Mouse (Mus musculus) spleen, postnatal 4 days (tissue): ENCODE measurements around the gene Vwa5b1.

Source experiments
- DNase-seq, 2 experiments: peaks; one replicate each; pipeline ENCODE4 v3.0.0; 2022; ENCODE audit warnings: low spot score in 2 of 2

Gene Vwa5b1

DNA sequence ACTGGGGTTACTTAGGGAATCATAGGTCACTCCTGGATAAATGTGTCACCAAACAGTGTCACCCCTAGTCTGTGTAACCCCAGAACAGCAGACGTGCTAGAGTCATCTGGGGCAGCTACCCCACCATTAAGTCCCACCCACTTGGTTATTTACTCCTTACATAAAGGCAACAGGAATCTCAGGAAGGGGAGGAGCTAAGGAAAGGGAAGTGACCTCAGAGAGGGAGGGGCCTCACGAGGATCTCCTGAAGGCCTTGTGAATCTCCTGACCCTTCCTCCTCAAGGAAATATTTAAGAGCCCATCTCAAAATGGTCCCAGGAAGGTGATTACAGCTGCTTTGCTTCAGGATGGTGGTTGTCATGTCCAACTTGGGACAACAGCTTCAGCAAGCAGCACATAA is 103.9 kb downstream of the Vwa5b1 start:
- no peak for DNase-seq

DNA sequence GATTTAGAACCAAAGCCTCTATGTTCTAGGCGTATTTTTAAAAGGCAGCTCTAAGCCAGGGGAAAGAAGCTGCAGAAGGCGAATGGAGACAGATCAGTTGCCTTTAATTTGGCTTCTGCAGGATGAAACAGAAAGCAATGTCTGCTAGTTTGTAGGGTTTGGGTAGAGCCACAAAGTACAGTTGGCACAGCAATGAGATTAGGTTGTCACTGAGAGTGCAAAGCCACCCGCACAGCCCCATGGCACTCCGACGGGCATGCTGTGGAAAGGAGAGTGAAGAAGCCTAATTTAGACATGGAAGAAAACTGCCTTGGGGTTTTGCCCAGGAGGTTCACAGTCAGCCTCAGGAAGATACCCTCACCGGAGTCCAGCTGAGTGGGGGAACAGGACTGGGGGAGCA is 105.7 kb downstream of the Vwa5b1 start:
- DNase-seq: no peak

DNA sequence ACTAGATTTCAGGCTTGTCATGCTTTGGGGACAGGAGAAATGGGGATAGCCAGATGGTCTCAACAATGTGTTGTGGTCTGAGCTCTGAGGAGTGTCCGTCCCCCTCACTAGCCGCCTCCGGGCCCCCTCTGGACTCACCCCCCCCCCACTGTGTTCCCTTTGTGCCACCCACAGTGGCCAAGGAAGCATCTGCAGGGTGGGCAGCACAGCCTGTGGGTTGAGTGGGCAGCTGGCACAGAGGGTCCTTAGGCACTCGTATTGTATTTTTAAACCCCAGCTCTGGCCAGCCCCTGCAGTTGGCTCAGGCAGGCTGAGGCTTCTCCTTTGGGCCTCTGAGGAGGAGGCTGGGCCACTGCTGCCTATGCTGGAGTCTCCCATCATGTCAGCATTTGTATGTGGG is 110.0 kb downstream of the Vwa5b1 start:
- DNase-seq: no peak

DNA sequence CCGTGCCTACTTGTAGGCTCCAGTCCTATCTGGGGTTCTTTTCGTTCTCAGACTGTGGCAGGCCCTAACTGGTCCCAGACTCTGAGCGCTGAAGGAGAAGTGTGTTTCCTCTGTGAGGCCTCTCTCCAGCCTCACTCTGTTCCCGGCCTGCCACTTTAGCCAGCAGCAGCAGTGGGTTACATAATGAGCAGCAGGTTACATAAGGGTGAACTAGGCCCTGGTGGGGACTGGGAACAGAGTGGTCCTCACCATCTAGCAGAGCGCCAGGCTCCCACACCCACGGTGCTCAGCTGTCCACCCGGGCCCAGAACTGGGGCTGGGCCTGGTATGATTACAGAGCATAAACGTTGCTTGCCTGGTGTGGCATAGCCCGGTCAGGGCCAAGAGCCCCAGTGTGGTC is 110.9 kb downstream of the Vwa5b1 start:
- no peak for DNase-seq

DNA sequence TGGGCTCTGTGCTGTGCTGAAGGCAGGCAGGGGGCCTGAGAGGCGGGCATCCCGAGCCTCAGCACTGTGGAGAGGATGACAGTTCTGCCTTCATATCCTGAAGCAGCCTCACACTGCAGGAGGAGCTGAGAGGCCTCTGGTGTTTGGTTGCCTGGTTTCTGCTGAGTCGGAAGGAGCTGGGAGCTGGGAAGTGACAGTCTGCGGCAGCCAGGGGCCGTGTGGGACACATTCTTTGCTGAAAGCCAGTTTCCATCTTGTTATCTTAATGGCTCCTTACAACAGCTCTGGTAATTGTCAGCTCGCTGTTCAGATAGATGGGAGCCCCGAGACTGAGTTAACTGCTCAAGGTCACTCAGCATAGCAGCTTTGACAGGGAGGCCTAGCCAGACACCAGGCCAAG is 111.9 kb downstream of the Vwa5b1 start:
- DNase-seq: no peak

DNA sequence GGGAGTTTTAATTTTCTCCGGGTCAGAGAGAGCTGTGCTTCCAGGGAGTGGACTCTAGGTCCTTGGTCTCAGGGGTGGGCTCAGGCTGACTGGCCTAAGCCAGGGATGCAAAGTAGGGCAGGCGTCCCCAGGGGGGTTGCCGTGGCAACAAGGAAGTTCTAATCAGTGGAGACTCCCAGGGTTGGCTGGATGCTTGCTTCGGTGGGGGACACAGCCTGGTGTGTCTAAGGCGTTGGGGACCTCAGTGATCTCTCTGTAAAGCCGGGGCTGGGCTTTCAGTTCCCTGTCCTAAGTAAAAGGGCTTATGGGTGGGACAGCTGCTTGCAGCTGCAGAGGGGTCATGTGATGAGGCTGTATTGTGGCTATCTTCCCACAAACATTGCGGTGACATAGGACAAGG is 113.4 kb downstream of the Vwa5b1 start:
- DNase-seq: peak in 1 of 2 experiments; percentile 19

DNA sequence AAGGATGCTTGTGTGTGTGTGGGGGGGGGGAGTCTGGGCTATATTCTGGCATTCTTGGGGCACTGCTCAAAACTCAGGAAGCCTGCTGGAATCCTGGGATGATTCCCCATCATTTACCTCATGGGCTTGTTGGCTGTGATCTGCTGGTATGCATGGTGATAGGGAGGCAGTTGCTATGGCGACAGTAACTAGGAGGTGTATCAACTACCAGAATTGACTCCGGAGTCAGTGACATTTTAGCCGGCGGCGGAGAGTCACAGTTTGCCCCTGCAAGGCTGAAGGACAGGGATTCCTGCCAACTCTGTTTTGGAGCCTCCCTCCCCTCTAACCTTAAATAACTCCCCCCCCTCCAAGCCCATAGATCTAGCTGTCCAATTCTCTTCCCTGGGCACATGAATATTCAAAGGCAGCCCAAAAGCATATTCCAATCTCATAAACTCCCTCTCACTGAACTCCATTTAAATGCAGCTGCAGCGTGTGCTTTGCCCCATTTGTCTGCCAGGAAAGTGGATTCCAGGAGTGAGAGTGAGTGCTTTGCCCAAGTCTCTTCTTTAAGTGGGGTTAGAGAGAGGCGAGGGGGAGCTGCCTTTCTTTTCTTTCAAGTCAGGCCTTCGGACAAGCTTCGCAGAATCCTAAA is 118.4 kb downstream of the Vwa5b1 start:
- no peak for DNase-seq

DNA sequence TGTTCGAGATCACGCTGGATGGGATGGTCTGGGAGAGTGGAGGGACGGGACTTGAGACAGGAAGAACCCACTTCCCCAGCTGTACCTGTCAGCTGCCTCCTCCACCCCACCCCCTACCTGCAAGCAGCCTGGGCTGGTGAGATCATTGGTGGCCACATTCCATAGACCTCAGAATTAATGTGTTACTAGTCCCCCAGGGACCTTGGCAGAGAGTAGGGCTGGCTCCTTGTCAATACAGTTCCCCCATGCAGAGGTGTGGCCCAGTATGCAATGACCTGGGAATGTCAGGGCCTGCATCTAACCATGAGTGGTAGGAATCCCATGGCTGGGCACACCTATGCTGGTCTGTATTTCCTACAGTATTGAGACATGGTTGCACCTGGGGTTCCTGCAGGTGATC is 119.2 kb downstream of the Vwa5b1 start:
- no peak for DNase-seq
